Mouse (Mus musculus) hindbrain, embryonic 11.5 days (tissue): ENCODE data around the gene Islr2. TPM values are rescaled to one million over a fixed set of nuclear protein-coding genes. Genes with fewer than 3 reads are reported as not detected.

Experiments
- ATAC-seq: fragments of 200-750 bp; cut with Nextera tagmentation; 2 replicates; pipeline ENCODE4 v1.8.0; 2017; ENCODE audit warnings: mild to moderate bottlenecking, moderate TSS enrichment, moderate library complexity; ENCODE audit not compliant: low FRiP score
- DNase-seq: peaks from one replicate; pipeline ENCODE4 v3.0.0-alpha.2; 2015; ENCODE audit warnings: low spot score
- H3K27ac ChIP-seq: fragments of 300-500 bp; sonication (generic); 2 replicates; pipeline ENCODE4 v1.5.1; 2014; ENCODE audit warnings: mild to moderate bottlenecking, low read depth, low read length
- H3K27me3 ChIP-seq: fragments of 300-500 bp; sonication (generic); 2 replicates; pipeline ENCODE4 v1.6.1; 2014; ENCODE audit warnings: mild to moderate bottlenecking, low read length, moderate library complexity, mixed read lengths; ENCODE audit not compliant: control insufficient read depth, insufficient read depth
- H3K36me3 ChIP-seq: fragments of 300-500 bp; sonication (generic); 2 replicates; pipeline ENCODE4 v1.6.1; 2014; ENCODE audit warnings: mild to moderate bottlenecking, low read length, moderate library complexity, mixed read lengths; ENCODE audit not compliant: control insufficient read depth, insufficient read depth
- H3K4me1 ChIP-seq: fragments of 300-500 bp; sonication (generic); replicated peaks from 2 replicates; pipeline ENCODE4 v1.6.1; 2014; ENCODE audit warnings: low read length, mixed read lengths; ENCODE audit not compliant: control insufficient read depth, insufficient read depth
- H3K4me2 ChIP-seq: fragments of 300-500 bp; sonication (generic); replicated peaks from 2 replicates; pipeline ENCODE4 v1.6.1; 2014; ENCODE audit warnings: mild to moderate bottlenecking, low read depth, low read length
- H3K4me3 ChIP-seq: fragments of 300-500 bp; sonication (generic); 2 replicates; pipeline ENCODE4 v1.5.1; 2014; ENCODE audit warnings: low read depth, low read length
- H3K9ac ChIP-seq: fragments of 300-500 bp; sonication (generic); 2 replicates; pipeline ENCODE4 v1.6.1; 2014; ENCODE audit warnings: low read depth, low read length
- H3K9me3 ChIP-seq: fragments of 300-500 bp; sonication (generic); 2 replicates; pipeline ENCODE4 v1.6.1; 2016; ENCODE audit warnings: low read length; ENCODE audit not compliant: control insufficient read depth
- WGBS: fragments of 180-500 bp; shearing (Covaris S2); extraction: QIAGEN DNeasy Blood & Tissue Kit; methylation state at CpG from one replicate; pipeline ENCODE4 v1.1.7; 2014; 5-methylcytosine and 5-hydroxymethylcytosine counted together
- polyA plus RNA-seq: library from polyadenylated mRNA; unstranded; fragments of >200 nt; fragmentation: Nextera tagmentation; extraction: Ambion mirVana; gene quantifications from 2 replicates; pipeline ENCODE4 v1.2.1, GENCODE M21; 2014

Gene Islr2
- polyA plus RNA-seq, 1 experiment from 2014 or later: 5.5 TPM

DNA sequence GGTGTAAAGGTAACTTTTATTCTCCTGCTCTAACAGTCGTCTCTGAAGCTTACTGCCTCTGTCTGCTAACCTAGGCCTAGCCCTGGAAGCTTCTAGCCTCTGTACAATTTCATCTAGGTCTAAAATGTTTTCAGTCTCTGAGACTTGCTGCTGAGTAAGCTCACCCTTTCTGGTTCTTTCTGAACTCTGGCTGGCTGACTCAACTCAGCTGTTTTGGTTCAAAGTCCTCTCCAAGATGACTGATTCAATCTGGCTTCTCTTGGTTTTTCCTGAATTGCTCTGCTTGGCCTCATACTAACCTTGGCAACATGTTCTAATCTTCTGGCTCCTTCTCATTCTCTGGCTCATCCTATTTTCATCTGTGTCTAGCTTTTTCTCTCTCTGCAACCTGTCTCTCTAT is 38.3 kb downstream of the Islr2 start:
- Histone ChIP-seq H3K9me3 (no peaks in the 10 kb centered on the region), H3K4me1 (no peaks in the 10 kb centered on the region), H3K27me3 (no peaks in the 10 kb centered on the region), H3K4me2 (no peak overlapping the region), H3K4me3 (no peak overlapping the region), H3K27ac (no peak overlapping the region), H3K9ac (no peak overlapping the region), H3K36me3 (no peaks in the 10 kb centered on the region)
- no peak for ATAC-seq
- DNase-seq: no peak
- WGBS: 79% methylated on average over 1 of the region's 1 CpGs

DNA sequence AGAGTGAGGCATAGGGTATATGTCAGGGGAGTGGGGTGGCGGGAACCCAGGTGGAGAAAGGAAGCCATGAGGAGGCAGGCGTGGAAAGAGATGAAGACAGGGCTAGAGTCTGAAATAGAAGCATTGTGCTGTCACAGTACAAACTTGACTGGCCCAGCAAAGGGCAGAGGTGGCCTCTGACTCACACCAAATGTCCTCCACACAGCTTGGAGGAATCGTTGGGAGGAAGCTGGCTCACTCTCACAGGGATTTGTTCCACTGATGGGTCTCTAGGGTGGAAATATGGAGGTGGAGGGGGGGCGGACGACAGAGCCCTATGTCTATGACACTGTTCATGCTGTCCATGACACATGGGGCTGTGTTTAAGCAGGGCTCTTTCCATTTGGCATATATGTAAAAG is 41.0 kb downstream of the Islr2 start:
- Histone ChIP-seq H3K4me1 (no peaks in the 10 kb centered on the region), H3K4me3 (no peak overlapping the region), H3K27ac (no peak overlapping the region), H3K36me3 (no peaks in the 10 kb centered on the region), H3K4me2 (no peak overlapping the region), H3K9me3 (no peaks in the 10 kb centered on the region), H3K27me3 (no peaks in the 10 kb centered on the region), H3K9ac (no peak overlapping the region)
- DNase-seq (no peak), ATAC-seq (no peak)
- 80% methylated on average over 5 of the region's 5 CpGs for WGBS

DNA sequence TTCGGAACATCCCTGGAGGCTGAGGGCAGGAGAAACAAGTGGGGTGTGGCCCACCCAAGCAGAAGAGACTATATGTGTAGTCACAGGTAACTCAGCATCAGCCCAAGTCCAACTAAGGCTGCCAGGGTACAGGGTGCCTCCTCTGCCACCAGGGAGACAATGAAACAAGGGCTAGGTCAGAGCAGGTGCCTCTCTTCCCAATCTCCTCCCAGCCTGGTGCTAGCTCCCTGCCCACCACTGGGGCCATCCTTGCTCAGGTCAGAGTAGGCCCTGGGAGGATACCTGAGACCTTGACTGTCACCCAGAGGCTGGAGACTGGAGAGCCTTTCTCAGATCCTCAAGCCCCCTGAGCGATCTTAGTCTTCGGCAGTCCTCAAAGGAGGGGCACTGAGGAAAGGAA is 41.9 kb downstream of the Islr2 start:
- Histone ChIP-seq H3K9me3 (no peaks in the 10 kb centered on the region), H3K27me3 (no peaks in the 10 kb centered on the region), H3K4me2 (no peak overlapping the region), H3K27ac (no peak overlapping the region), H3K4me3 (no peak overlapping the region), H3K9ac (no peak overlapping the region), H3K4me1 (no peaks in the 10 kb centered on the region), H3K36me3 (no peaks in the 10 kb centered on the region)
- WGBS: 83% methylated on average over 3 of the region's 3 CpGs
- DNase-seq (no peak), ATAC-seq (no peak)

DNA sequence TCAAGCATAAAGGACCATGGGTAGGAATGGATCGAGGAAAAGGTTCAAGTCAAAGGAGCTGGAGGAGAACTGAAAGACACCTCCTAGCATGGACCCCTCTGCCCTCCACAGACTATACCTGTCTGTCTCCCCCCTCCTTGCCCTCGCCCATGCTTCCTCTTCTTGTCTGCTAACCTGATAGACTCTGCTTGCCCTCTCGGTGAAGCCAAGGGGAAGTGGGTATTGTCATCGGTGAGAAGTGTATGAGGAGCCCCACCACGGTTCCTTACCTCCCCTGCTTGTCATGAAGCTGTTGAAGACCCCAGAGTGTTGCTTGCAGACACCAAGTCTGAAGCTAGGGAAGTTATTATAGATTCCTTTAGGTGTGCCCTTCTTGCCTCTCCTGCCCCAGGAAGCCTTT is 43.8 kb downstream of the Islr2 start:
- Histone ChIP-seq H3K27me3 (no peaks in the 10 kb centered on the region), H3K9ac (no peak overlapping the region), H3K4me3 (no peak overlapping the region), H3K9me3 (no peaks in the 10 kb centered on the region), H3K4me1 (no peaks in the 10 kb centered on the region), H3K4me2 (no peak overlapping the region), H3K36me3 (no peaks in the 10 kb centered on the region), H3K27ac (no peak overlapping the region)
- WGBS: 75% methylated on average over 5 of the region's 5 CpGs
- no peak for DNase-seq
- no peak for ATAC-seq

DNA sequence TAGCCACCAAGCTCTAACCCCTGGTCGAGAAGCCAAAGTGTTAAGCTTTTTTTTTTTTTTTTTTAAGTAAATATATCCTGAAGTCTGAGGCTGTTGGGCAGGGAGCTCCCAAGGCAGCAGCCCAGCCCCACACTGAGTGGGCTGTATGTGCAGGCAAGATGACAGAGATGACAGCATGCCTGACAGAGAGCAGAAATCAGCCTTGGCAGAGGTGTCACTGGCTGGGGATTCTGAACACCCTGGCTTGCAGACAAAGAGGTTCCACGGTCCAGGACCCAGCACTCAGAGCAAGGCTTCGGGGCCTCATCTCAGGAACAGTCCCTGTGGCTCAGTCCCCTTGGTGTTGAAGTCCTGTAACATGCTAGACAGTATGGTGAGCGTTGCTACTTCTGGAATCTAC is 44.3 kb downstream of the Islr2 start:
- no peak overlapping the region for H3K4me3 ChIP-seq
- no peak for ATAC-seq
- DNase-seq: no peak
- no peaks in the 10 kb centered on the region for H3K27me3 ChIP-seq
- no peaks in the 10 kb centered on the region for H3K36me3 ChIP-seq
- H3K9me3 ChIP-seq: no peaks in the 10 kb centered on the region
- H3K4me2 ChIP-seq: no peak overlapping the region
- 77% methylated on average over 4 of the region's 4 CpGs for WGBS
- no peak overlapping the region for H3K9ac ChIP-seq
- H3K4me1 ChIP-seq: no peaks in the 10 kb centered on the region
- no peak overlapping the region for H3K27ac ChIP-seq

DNA sequence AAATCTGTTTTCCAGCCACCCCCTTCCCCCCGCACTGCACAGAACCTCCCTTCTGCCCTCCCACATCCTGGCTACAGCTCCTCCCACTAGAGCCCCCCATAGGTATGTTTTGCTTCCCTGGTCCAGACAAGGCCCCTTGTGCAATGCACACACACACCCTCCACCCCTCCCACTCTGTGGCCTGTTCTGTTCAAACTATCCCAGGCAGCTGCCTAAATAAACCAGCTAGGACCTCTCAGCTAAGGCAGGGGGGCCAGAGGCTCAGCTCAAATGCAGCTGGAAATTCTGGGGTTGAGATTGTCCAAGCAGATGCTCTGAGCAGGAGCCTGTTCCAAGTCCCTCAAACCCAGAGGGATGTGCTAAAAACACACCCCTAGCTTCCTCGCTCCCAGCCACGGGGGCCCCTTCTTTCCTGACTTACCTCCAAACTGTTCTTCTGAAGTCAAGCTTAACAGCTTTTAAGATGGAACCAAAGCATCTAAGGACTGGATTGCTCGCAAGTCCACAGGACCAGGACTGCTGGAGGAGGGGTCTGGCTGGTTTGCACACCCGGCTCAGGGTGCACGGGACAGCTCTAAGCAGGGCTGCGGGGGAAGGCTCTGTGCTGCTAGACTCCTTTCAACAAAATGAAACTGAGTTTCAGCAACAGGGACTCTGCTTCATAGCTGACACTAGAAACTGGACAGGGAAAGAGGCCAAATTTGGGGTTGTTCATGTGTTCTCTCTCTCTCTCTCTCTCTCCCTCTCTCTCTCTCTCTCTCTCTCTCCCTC is 45.4 kb downstream of the Islr2 start:
- Histone ChIP-seq H3K4me3 (no peak overlapping the region), H3K4me1 (no peaks in the 10 kb centered on the region), H3K9me3 (no peaks in the 10 kb centered on the region), H3K27ac (peak overlapping the region; percentile 30; the same call in 1 of the 2 replicates), H3K9ac (no peak overlapping the region), H3K4me2 (no peak overlapping the region), H3K36me3 (no peaks in the 10 kb centered on the region), H3K27me3 (no peaks in the 10 kb centered on the region)
- ATAC-seq (no peak), DNase-seq (peak; percentile 31)
- WGBS: 40% methylated on average over 7 of the region's 7 CpGs

DNA sequence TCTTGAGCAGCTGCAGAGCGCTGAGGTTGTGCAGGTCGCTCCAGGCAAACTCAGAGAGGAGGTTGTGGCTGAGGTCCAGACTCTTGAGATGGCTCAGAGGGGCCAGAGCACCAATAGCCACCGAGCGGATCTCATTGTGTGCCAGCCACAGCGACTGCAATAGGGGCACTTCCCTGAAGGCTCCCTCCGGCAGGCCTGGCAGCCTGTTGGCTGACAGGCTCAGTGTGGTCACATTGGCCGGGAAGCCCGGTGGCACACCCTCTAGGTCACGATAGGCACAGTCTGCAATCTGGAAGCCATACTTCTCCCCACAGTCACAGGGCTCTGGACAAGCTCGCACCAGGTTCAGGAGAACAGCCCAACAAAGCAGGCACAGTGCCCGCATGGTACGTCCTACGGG is 46.3 kb downstream of the Islr2 start:
- Histone ChIP-seq H3K36me3 (no peaks in the 10 kb centered on the region), H3K4me3 (no peak overlapping the region), H3K9me3 (no peaks in the 10 kb centered on the region), H3K27ac (no peak overlapping the region), H3K27me3 (no peaks in the 10 kb centered on the region), H3K4me1 (no peaks in the 10 kb centered on the region), H3K9ac (no peak overlapping the region), H3K4me2 (peak overlapping the region; percentile 22; the same call in 1 of the 2 replicates)
- ATAC-seq: no peak
- DNase-seq: no peak
- 78% methylated on average over 13 of the region's 13 CpGs for WGBS

DNA sequence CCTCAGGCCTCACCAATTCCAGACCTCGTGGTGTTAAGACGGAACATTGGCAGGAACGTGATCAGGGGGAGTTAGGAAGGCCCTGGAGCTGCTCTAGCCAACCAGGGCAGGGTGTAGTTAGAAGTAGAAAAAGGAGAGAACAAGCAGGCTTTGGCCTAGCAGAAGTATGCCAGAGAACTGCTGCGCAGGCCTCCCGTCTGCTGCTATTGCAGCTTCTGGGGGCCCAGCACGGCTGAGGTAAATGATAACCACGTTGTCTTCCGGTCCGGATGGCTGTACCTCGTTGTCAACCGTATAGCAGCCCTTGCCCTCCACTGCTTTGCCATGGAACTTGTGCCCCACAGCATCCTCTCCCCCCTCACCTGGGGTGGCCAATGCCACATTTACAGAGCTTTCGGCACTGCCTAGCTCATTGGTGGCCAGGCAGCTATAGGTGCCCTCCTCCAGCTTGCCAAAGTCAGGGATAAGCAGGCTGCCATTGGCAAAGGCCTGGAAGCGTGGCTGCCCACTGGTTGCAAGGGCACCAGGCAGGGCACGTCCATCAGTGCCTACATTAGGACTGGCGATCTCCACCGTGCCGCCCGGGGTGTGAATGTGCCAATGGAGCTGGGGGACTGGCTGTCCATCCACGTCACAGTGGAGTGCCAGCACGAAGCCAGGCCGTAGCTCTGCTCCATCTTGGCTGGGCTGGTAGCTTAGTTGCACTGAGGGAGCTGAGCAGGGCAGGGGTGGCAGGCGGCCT is 47.1 kb downstream of the Islr2 start:
- DNase-seq: no peak
- H3K27me3 ChIP-seq: no peaks in the 10 kb centered on the region
- no peak overlapping the region; the same call in 1 of the 2 replicates for H3K4me2 ChIP-seq
- no peaks in the 10 kb centered on the region for H3K36me3 ChIP-seq
- ATAC-seq: no peak
- H3K27ac ChIP-seq: no peak overlapping the region
- no peaks in the 10 kb centered on the region for H3K4me1 ChIP-seq
- no peaks in the 10 kb centered on the region for H3K9me3 ChIP-seq
- WGBS: 88% methylated on average over 22 of the region's 22 CpGs
- no peak overlapping the region for H3K4me3 ChIP-seq
- H3K9ac ChIP-seq: no peak overlapping the region

DNA sequence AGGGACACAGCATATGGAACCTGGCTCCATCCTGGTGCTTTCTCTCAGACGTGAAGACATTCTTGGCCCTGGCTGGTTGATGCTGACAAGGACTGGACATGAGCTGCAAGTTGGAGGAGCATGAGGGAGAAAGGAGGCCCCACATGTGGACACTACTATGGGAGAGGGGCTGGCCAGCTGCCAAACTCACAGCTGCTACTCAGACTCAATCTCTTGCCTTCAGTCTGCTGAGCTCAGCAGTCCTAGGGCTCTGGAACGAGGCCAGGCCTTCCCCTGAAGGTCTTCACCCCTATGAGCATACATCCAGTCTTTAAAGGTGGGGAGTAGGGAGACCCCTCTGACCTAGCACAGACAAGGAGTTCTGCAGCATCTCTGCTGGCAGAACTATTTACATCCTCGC is 48.8 kb downstream of the Islr2 start:
- no peak for DNase-seq
- Histone ChIP-seq H3K9me3 (no peaks in the 10 kb centered on the region), H3K27ac (no peak overlapping the region), H3K4me1 (no peaks in the 10 kb centered on the region), H3K9ac (no peak overlapping the region), H3K4me3 (no peak overlapping the region), H3K27me3 (no peaks in the 10 kb centered on the region), H3K36me3 (no peaks in the 10 kb centered on the region), H3K4me2 (no peak overlapping the region)
- 64% methylated on average over 3 of the region's 3 CpGs for WGBS
- no peak for ATAC-seq
